Mouse (Mus musculus) layer of hippocampus, adult 9-11 months (tissue): ENCODE measurements around the gene Gstm1.

ENCODE experiments used
- DNase-seq: peaks from one replicate; pipeline ENCODE4 v3.0.0; 2022

The Gstm1 gene

GRCm38 (mm10) chr3:107964026-107964425 is 53.7 kb downstream of the Gstm1 start:
- no peak for DNase-seq
